Mouse (Mus musculus) retina, postnatal 7 days (tissue): ENCODE measurements at regions not wholly inside any gene's neighbourhood (a gene's known extent, or its start where the extent isn't known, plus 50 kb on each side); places are given as distances from the start of the nearest gene placed in this dataset.

ENCODE experiments used
- DNase-seq: peaks from one replicate; pipeline ENCODE4 v3.0.0-alpha.2; 2012; ENCODE audit warnings: low read depth, low spot score

GRCm38 (mm10) chr13:116243272-116243784 is 66.2 kb downstream of the Isl1 start:
- DNase-seq = no peak

GRCm38 (mm10) chr13:116215101-116215500 is 94.4 kb downstream of the Isl1 start:
- DNase-seq = no peak

- DNase-seq = no peak
Measured at GRCm38 (mm10) chr13:116213843-116214829, 95.4 kb downstream of the Isl1 start.

GRCm38 (mm10) chr13:116201177-116201920 is 108.1 kb downstream of the Isl1 start:
- no peak for DNase-seq

- DNase-seq = no peak
Measured at GRCm38 (mm10) chr13:116187059-116187458, 122.4 kb downstream of the Isl1 start.

- no peak for DNase-seq
Measured at GRCm38 (mm10) chr13:116177781-116178180, 131.7 kb downstream of the Isl1 start.

GRCm38 (mm10) chr13:116174976-116175375 is 134.5 kb downstream of the Isl1 start:
- DNase-seq = no peak

GRCm38 (mm10) chr13:116173866-116174265 is 135.6 kb downstream of the Isl1 start:
- DNase-seq = no peak

GRCm38 (mm10) chr13:116143022-116143421 is 166.5 kb downstream of the Isl1 start:
- DNase-seq = no peak

GRCm38 (mm10) chr13:116118664-116119063 is 190.8 kb downstream of the Isl1 start:
- DNase-seq = no peak

GRCm38 (mm10) chr13:116111032-116111808 is 198.3 kb downstream of the Isl1 start:
- DNase-seq = no peak

- DNase-seq = no peak
Measured at GRCm38 (mm10) chr13:116110578-116110977, 198.9 kb downstream of the Isl1 start.

- peak; percentile 1 for DNase-seq
Measured at GRCm38 (mm10) chr13:116087541-116088308, 221.8 kb downstream of the Isl1 start.

GRCm38 (mm10) chr13:116087140-116087539 is 222.3 kb downstream of the Isl1 start:
- no peak for DNase-seq

- no peak for DNase-seq
Measured at GRCm38 (mm10) chr13:116056976-116057647, 252.4 kb downstream of the Isl1 start.

GRCm38 (mm10) chr13:116056112-116056652 is 253.3 kb downstream of the Isl1 start:
- DNase-seq = no peak

- no peak for DNase-seq
Measured at GRCm38 (mm10) chr13:116036166-116036565, 273.3 kb downstream of the Isl1 start.

GRCm38 (mm10) chr13:116030152-116030720 is 279.3 kb downstream of the Isl1 start:
- DNase-seq = no peak

GRCm38 (mm10) chr13:116028583-116028982 is 280.9 kb downstream of the Isl1 start:
- DNase-seq = no peak
